Comparison of ENCODE assay signal across 31 mouse cellular contexts in genomic region chr10:120760679-120761078, GRCm38 (mm10).
A peak's percentile ranks its signal among the peaks of the same experiment; 100 is the strongest.
DNase-seq lines count a peak whose midpoint lies in the region; ATAC-seq and TF ChIP-seq lines count a peak whose summit lies in the region.
"Had no signal": no experiment of that assay in that cellular context is flagged by ENCODE, and none has a peak within 500 bp of the region (broad histone marks: within the 10 kb centered on the region; RNA-seq: fewer than 3 reads in every experiment).

No protein-coding gene starts in this region.

- 0 out of 2 replicates have a peak, but pooled peaks have one; percentile 14 for ATAC-seq in heart, embryonic 15.5 days (replicated peaks; ENCODE audit: insufficient number of reproducible peaks, insufficient read depth, low FRiP score, low read depth)
- ATAC-seq: forebrain, embryonic 15.5 days; inflammation-experienced regulatory T-cells, adult 6 months; midbrain, embryonic 16.5 days; Patski had no signal

- 46% methylated on average over 12 of the region's 12 CpGs for WGBS in heart, embryonic 10.5 days
- WGBS in heart, embryonic 15.5 days, result 37% methylated on average over 12 of the region's 12 CpGs

- TF ChIP-seq CTCF in testis, adult 2 months (IDR thresholded peaks at IDR 0.05; ENCODE audit: control insufficient read depth, insufficient read depth, insufficient replicate concordance, low read depth, low read length), result no peak

- no peak overlapping the region for H3K27ac ChIP-seq in heart, embryonic 10.5 days
- peak overlapping the region; percentile 8; the same call in 1 of the 2 replicates for H3K27ac ChIP-seq in heart, embryonic 15.5 days
- H3K27ac ChIP-seq in testis, adult 2 months (ENCODE audit: control insufficient read depth, insufficient read depth, low read depth, low read length), result no peak overlapping the region
- H3K27ac ChIP-seq: embryonic facial prominence, embryonic 13.5 days; forebrain, embryonic 10.5 days; forebrain, embryonic 15.5 days; hindbrain, embryonic 10.5 days; hindbrain, embryonic 15.5 days; limb, embryonic 12.5 days; liver, embryonic 15.5 days; lung, embryonic 15.5 days; stomach, embryonic 15.5 days had no signal

- 0 out of 2 replicates have a peak overlapping the region, but pooled peaks have one; percentile 18 for H3K4me3 ChIP-seq in heart, embryonic 10.5 days
- H3K4me3 ChIP-seq in heart, embryonic 15.5 days, result peak overlapping the region; percentile 24; the same call in 1 of the 2 replicates
- H3K4me3 ChIP-seq in testis, adult 2 months (ENCODE audit: control insufficient read depth, low read depth, low read length), result peak overlapping the region; percentile 42
- H3K4me3 ChIP-seq: embryonic facial prominence, embryonic 13.5 days; forebrain, embryonic 10.5 days; forebrain, embryonic 15.5 days; hindbrain, embryonic 10.5 days; hindbrain, embryonic 15.5 days; limb, embryonic 12.5 days; liver, embryonic 15.5 days; lung, embryonic 15.5 days; stomach, embryonic 15.5 days had no signal

- H3K36me3 ChIP-seq in heart, embryonic 10.5 days, result no peaks in the 10 kb centered on the region
- no peaks in the 10 kb centered on the region for H3K36me3 ChIP-seq in heart, embryonic 15.5 days
- no peaks in the 10 kb centered on the region for H3K36me3 ChIP-seq in testis, adult 2 months (ENCODE audit: control insufficient read depth, insufficient read depth, low read length)
- H3K36me3 ChIP-seq: embryonic facial prominence, embryonic 13.5 days; forebrain, embryonic 15.5 days; hindbrain, embryonic 10.5 days; hindbrain, embryonic 15.5 days; limb, embryonic 12.5 days; liver, embryonic 15.5 days; lung, embryonic 15.5 days; stomach, embryonic 15.5 days had no signal

- H3K27me3 ChIP-seq in heart, embryonic 10.5 days (ENCODE audit: insufficient read depth, poor library complexity, severe bottlenecking), result no peaks in the 10 kb centered on the region
- H3K27me3 ChIP-seq in heart, embryonic 15.5 days, result no peaks in the 10 kb centered on the region
- H3K27me3 ChIP-seq in testis, adult 2 months (ENCODE audit: control insufficient read depth, insufficient read depth, low read length), result no peaks in the 10 kb centered on the region
- H3K27me3 ChIP-seq: embryonic facial prominence, embryonic 13.5 days; forebrain, embryonic 15.5 days; hindbrain, embryonic 15.5 days; limb, embryonic 12.5 days; liver, embryonic 15.5 days; lung, embryonic 15.5 days; Patski; stomach, embryonic 15.5 days had no signal

- TF ChIP-seq POLR2A in testis, adult 2 months (IDR thresholded peaks at IDR 0.05; ENCODE audit: control insufficient read depth, low read depth, low read length), result no peak

- intact Hi-C loops in heart, postnatal 10 days (cut with DNase I), result no loop called here

- 0 out of 2 replicates have a peak, but pooled peaks cover 3% of the 10 kb centered on the region for H3K9me3 ChIP-seq in heart, embryonic 10.5 days
- no peaks in the 10 kb centered on the region for H3K9me3 ChIP-seq in heart, embryonic 15.5 days (replicated peaks)
- H3K9me3 ChIP-seq: forebrain, embryonic 15.5 days; hindbrain, embryonic 15.5 days; liver, embryonic 15.5 days; lung, embryonic 15.5 days had no signal

- H3K4me2 ChIP-seq in heart, embryonic 15.5 days, result peak overlapping the region; percentile 55
- H3K4me2 ChIP-seq: embryonic facial prominence, embryonic 13.5 days; forebrain, embryonic 15.5 days; hindbrain, embryonic 15.5 days; limb, embryonic 12.5 days; liver, embryonic 15.5 days; lung, embryonic 15.5 days; midbrain, embryonic 11.5 days; stomach, embryonic 15.5 days had no signal

- peaks cover 29% of the 10 kb centered on the region for H3K4me1 ChIP-seq in heart, embryonic 10.5 days
- H3K4me1 ChIP-seq in heart, embryonic 15.5 days (replicated peaks), result peaks cover 15% of the 10 kb centered on the region
- peaks cover 3% of the 10 kb centered on the region for H3K4me1 ChIP-seq in testis, adult 2 months (ENCODE audit: control insufficient read depth, insufficient read depth, low read length)
- H3K4me1 ChIP-seq: liver, embryonic 15.5 days had no signal

- no peak overlapping the region for H3K9ac ChIP-seq in heart, embryonic 15.5 days
- H3K9ac ChIP-seq: embryonic facial prominence, embryonic 13.5 days; forebrain, embryonic 15.5 days; hindbrain, embryonic 15.5 days; limb, embryonic 12.5 days; liver, embryonic 15.5 days; lung, embryonic 15.5 days; stomach, embryonic 15.5 days had no signal

- no peak for DNase-seq in heart, embryonic 10.5 days (ENCODE audit: low spot score)
- no peak for DNase-seq in heart, postnatal 10 days
- no peak for DNase-seq in heart, adult 9 months (ENCODE audit: low spot score in 2 of 2)
- DNase-seq in testis, postnatal 14 days (ENCODE audit: low spot score), result no peak
- no peak for DNase-seq in left cerebral cortex, adult 9 months (ENCODE audit: low spot score in 2 of 2)
- DNase-seq: adrenal gland, postnatal 14 days; cerebellum, adult 11 months; cerebellum, adult 9-10 months; cerebellum, postnatal 36 days; gastrocnemius, postnatal 36 days; kidney, adult 9 months; kidney, postnatal 10 days; lung, postnatal 36 days; right cerebral cortex, postnatal 25 days; thymus, adult 18-20 months; thymus, postnatal 25 days had no signal
